Mouse (Mus musculus): ENCODE measurements around the gene Edf1.

- TF ChIP-seq CTCF (IDR thresholded peaks at IDR 0.05): no peak
- TF ChIP-seq EP300 (IDR thresholded peaks at IDR 0.05): no peak
Observed at GRCm38 (mm10) chr2:25569323-25569722, 11.7 kb downstream of the Edf1 start.

All from lung, postnatal 0 days (tissue).